Mouse (Mus musculus) lung, postnatal 0 days (tissue): Measurements from ENCODE around the gene Il1b.

Source experiments
- CTCF ChIP-seq: IDR thresholded peaks from 2 replicates; pipeline ENCODE4 v1.5.1; 2016; ENCODE audit warnings: antibody characterized with exemption, mild to moderate bottlenecking
- EP300 ChIP-seq: IDR thresholded peaks from 2 replicates; pipeline ENCODE4 v1.6.1; 2016; ENCODE audit warnings: antibody characterized with exemption, mild to moderate bottlenecking, control low read depth

GRCm38 (mm10) chr2:129389323-129389722 lies 18.4 kb upstream of the Il1b start:
- TF ChIP-seq CTCF: no peak
- peak; percentile 28; the same call in 1 of the 2 replicates for TF ChIP-seq EP300
